Mouse (Mus musculus) CD8-positive naive resting alpha-beta T cell, adult 2 months (primary cell): ENCODE results near the gene Fam193a.

Experiments
- DNase-seq, 2 experiments: peaks; one replicate each; pipeline ENCODE4 v3.0.0; 2022; ENCODE audit warnings: low read depth in 2 of 2, low spot score in 2 of 2

Fam193a gene

GRCm38 (mm10) chr5:34519389-34519910, 149.7 kb downstream of the Fam193a start:
- DNase-seq = no peak

- peak; percentile 51 to 65 for DNase-seq
Observed at GRCm38 (mm10) chr5:34520458-34521209, 150.9 kb downstream of the Fam193a start.

- no peak for DNase-seq
Observed at GRCm38 (mm10) chr5:34521337-34521736, 151.6 kb downstream of the Fam193a start.

- no peak for DNase-seq
Observed at GRCm38 (mm10) chr5:34523958-34524485, 154.3 kb downstream of the Fam193a start.

GRCm38 (mm10) chr5:34524511-34524910, 154.8 kb downstream of the Fam193a start:
- DNase-seq = no peak

GRCm38 (mm10) chr5:34525663-34526476, 156.1 kb downstream of the Fam193a start, which contains the start of gene Sh3bp2:
Gene Sh3bp2, plus strand, starts transcription at chr5:34525838.
- DNase-seq = peak; percentile 91 to 97

- no peak for DNase-seq
Observed at GRCm38 (mm10) chr5:34526477-34526775, 156.7 kb downstream of the Fam193a start.

GRCm38 (mm10) chr5:34527352-34527751, 157.6 kb downstream of the Fam193a start:
- no peak for DNase-seq

- DNase-seq = no peak
Observed at GRCm38 (mm10) chr5:34528724-34529123, 159.0 kb downstream of the Fam193a start.

GRCm38 (mm10) chr5:34530116-34530515, 160.4 kb downstream of the Fam193a start:
- no peak for DNase-seq

- no peak for DNase-seq
Observed at GRCm38 (mm10) chr5:34530687-34531086, 161.0 kb downstream of the Fam193a start.

GRCm38 (mm10) chr5:34533066-34533465, 163.3 kb downstream of the Fam193a start:
- DNase-seq = no peak

- DNase-seq = no peak
Observed at GRCm38 (mm10) chr5:34533820-34534219, 164.1 kb downstream of the Fam193a start.

- no peak for DNase-seq
Observed at GRCm38 (mm10) chr5:34534776-34535581, 165.2 kb downstream of the Fam193a start.

- no peak for DNase-seq
Observed at GRCm38 (mm10) chr5:34535831-34536230, 166.1 kb downstream of the Fam193a start.
